Mouse (Mus musculus): ENCODE data around the gene Slc34a2. TPM values are rescaled to one million over a fixed set of nuclear protein-coding genes. Genes with fewer than 3 reads are reported as not detected.

Gene Slc34a2
- total RNA-seq, 2 experiments from 2014 or later = not detected

- no peak for DNase-seq
Measured at GRCm38 (mm10) chr5:53025276-53025973, 12.5 kb upstream of the Slc34a2 start.

- DNase-seq = no peak
Measured at GRCm38 (mm10) chr5:53031346-53031745, 6.5 kb upstream of the Slc34a2 start.

- no peak for DNase-seq
Measured at GRCm38 (mm10) chr5:53042034-53042748, 4.3 kb downstream of the Slc34a2 start.

DNA sequence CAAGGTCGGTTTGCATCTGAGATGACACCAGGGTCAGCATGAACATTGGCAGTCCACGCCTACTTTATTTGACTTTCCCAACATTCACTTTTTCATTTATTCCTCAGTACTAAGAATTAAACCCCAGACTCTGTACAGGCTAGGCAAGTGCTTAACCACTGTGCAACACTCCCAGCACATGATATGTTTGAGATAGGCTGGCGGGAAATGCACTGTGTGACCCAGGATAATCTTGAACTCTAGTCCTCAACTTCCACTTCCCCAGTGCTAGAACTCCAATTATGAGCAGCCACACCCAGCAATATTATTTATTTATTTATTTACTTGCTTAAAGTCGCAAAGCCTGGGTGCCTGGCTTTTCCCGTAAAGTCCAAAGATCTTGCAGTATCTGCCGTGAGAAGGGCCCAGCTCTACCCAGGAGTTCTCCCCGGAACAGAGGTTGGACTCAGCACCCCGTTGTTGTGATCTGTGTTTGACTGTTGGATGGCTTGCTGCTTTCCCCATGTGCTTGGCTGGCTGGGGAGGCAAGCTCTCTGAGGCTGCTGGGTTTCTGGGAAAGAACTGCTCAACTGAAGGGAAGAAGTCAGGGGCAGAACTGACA, 5.0 kb downstream of the Slc34a2 start:
- no peak for DNase-seq

DNA sequence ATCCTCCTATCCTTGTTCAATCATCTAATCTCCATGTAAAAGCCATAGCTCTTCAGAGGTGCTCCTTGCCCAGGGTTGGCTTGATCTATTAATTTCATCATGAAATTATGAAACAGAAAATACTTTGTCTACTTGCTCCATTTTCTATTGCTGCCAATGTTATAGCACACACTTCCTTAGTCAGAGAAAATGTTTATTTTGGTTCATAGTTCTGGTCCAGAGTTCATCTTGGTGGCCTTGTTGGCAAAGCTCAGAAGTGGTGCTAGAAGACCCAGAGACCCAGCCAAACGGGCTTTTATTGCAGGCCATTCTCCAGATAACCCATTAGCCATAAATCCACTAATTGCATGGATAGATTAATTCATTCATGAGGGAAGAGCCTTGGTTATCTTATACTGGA, 5.8 kb downstream of the Slc34a2 start:
- no peak for DNase-seq

DNA sequence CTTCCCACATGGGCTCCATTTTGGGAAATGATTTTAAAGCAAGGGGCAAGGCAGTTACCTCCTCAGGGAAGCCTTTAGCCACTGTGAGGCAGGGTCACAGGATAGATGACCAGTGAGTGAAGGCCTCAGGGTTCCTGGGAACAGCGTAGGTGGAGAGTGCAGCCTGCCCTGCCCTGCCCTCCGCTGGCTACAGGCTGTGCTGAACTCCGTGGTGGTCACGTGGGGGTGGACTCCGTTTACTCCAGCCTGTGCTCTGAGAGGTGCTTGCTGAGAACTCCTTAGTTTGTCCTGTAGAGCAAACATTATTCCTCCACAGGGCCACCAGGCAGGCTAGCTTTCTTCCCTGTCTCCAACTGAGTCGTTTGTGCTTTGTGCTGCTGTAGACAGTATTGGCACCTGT, 10.1 kb downstream of the Slc34a2 start:
- DNase-seq = no peak

- no peak for DNase-seq
Measured at GRCm38 (mm10) chr5:53048599-53048998, 10.7 kb downstream of the Slc34a2 start.

- no peak for DNase-seq
Measured at GRCm38 (mm10) chr5:53049046-53049445, 11.2 kb downstream of the Slc34a2 start.

GRCm38 (mm10) chr5:53050963-53051362, 13.1 kb downstream of the Slc34a2 start:
- no peak for DNase-seq

DNA sequence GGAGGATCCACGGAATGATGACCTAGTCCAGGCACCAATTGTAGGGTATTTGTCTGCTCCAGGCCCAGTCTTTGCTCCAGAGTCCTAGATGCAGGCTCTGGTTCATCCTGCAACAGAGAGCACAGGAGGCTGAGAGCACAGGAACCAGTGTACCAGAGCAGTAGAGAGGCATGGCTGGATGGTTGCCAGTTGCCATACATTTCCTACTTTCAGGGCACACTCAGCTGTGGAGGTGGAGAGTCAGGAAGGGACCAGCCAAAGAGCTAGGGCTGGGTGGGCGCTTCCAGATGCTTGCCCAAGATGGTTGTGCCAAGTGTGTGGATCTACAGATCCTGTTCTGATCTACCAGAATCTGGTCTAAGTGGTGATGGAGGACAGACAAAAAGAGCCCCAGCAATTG, 15.4 kb downstream of the Slc34a2 start:
- no peak for DNase-seq

DNA sequence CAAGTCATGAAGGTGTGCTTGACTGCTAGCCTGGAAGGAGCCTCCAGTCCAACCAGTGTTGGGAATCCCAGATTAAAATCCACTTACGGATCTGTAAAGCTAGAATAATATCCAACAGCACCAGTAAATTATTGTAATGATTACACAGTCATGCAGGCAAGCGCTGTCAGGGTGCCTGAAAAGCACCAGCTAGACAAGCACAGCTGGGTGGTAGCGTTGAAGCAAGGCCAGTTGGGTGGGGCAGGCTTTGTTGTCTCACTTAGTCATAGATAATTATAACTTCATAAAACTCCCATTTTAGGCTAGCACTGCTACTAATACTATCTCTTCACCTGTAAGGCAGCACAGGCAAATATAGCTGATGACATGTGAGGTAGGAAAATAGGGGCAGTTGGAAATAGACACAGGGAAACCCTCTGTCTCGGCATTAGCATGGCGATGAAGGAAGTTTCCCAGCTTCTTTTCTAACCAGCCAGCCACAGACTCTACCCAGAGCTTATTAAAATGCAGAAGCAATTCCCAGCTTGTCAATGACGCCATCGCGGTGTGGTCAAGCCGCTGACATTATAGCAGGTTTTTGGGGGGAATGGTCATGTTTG, 23.8 kb downstream of the Slc34a2 start:
- DNase-seq = no peak

DNA sequence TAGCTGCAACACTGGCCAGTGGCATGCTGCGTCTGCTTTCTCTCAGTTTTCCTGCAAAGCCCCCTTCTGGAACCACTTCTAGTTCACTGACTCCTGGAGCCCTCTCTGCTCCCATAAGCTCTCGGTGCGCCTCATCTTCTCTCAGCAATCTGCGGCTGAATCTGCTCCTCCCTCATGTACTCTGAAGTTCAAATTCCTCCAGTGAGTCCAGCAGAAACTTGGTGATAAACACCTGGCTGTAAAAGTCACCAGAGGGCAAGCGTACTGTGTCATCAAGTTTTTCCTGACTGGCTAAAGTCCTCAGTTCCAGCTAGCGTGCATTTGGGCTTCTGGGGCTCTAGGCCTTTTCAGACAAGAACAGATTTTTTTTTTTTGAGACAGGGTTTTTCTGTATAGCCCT, 36.7 kb downstream of the Slc34a2 start:
- no peak for DNase-seq

DNA sequence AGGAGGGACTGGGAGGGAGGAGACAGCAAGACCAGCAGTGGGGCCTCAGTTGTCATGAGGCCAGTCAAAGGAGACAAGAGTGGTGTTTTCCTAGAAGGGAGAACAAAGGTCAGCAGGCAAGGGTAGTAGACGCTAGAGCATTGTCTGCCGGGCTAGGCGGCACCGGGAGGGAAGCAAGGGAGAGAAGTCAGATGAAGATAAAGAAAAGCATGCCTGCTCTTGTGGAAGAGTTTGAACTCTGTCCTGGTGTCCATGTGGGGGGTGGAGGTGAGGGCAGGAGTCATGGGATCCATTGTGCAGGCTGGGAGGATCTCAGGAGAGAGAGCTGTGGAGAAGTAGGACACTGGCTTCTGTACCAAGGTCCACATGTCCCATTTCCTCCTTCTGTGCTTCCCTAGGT, 40.6 kb downstream of the Slc34a2 start:
- no peak for DNase-seq

DNA sequence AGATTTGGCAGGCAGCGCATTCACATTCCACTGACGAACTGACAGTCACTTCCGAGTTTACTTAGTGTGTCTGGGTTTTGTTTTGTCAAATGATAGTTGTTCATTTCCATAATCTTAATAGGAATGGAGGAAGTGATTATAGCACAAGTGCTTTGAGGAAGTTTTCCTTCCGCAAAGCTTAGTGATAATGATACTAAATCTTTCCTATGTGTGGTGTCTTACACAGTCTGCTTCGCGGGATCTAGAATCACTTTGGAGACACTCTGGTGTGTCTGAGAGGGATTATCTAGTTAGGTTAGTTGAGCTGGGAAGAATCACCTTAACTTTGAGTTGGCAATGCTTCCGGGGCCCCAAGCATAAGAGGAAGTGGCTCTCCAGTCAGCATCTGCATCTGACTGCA, 49.6 kb downstream of the Slc34a2 start:
- DNase-seq = no peak

GRCm38 (mm10) chr5:53091331-53091730, 53.5 kb downstream of the Slc34a2 start:
- no peak for DNase-seq

GRCm38 (mm10) chr5:53101848-53102473, 64.1 kb downstream of the Slc34a2 start:
- DNase-seq = no peak

GRCm38 (mm10) chr5:53104177-53104855, 66.4 kb downstream of the Slc34a2 start:
- DNase-seq = no peak

DNA sequence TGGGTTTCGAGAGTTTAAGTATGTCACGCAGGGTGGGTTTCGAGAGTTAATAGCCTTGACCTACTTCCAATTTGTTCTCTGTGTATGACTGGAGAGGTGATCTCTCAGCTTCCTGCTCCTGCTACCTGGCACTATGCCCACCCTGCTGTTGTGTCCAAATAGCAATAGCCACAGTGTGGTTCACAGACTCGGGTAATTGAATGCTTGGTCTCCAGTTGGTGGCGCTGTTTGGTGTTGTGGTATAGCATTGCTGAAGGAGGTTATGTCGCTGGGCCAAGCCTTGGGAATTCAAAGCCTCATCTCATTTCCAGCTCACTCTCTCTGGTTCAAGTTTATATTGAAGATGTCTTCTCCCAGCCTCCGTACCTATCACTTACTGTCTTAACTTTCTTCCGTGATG, 67.8 kb downstream of the Slc34a2 start:
- peak; percentile 67 for DNase-seq

DNA sequence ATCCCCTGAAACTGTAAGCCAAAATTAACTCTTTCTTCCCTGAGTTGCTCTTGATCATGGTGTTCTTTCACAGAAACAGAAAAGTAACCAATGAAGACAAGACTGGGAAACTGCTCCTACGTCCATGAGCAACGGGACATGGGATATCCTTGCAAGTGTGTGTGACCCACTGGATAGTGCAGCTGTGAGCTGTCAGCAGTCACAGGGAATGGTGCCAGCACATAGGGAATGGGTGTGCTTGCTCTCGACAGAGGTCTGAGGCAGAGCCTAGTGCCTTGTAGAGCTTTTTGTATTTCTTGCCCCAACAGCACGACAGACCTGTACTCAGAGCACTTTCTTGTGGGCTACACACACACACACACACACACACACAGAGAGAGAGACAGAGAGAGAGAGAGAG, 68.2 kb downstream of the Slc34a2 start:
- DNase-seq = no peak

DNA sequence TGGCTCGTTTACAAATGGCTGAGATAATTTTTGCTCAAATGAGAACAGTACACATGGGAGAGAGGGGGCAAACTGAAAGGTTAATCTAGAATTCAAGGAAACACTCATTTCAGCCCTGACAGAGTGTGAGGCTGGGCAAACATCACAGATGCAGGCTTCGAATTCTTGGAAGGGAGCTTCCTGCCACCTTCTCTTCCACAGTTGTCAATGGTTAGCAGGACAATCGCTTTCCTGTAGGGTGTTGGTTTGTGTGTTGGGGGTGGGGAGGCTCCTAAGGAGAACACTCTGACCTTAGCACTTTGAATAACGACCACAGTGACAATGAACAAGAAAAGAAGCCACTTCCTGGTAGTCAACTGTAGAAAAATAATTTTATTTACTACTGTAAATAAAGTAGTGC, 68.8 kb downstream of the Slc34a2 start:
- DNase-seq = no peak

- no peak for DNase-seq
Measured at GRCm38 (mm10) chr5:53108026-53108425, 70.1 kb downstream of the Slc34a2 start.

DNA sequence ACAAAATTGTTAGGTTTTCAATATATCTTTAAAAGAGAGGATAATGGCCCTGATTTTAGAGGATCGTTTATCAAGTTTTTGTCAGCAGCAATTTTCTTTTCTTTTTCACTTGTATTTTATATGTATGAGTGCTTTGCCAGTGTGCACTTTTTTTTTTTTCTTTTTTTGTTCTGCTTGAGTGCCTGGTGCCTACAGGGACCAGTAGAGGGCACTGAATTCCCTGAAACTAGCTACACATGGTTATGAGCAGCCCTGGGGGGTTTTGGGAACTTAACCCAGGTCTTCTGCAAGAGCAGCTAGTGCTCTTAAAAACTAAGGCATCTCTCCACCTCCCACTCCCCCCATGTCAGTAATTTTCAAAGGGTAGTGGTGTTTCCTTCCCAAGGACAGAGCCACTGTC, 70.8 kb downstream of the Slc34a2 start:
- DNase-seq = no peak
